Mouse (Mus musculus): Measurements from ENCODE around the gene Tacc2. TPM values are rescaled to one million over a fixed set of nuclear protein-coding genes. Genes with fewer than 3 reads are reported as not detected.

The Tacc2 gene
- polyA plus RNA-seq, 1 experiment from 2014 or later: 40.9 TPM

DNA sequence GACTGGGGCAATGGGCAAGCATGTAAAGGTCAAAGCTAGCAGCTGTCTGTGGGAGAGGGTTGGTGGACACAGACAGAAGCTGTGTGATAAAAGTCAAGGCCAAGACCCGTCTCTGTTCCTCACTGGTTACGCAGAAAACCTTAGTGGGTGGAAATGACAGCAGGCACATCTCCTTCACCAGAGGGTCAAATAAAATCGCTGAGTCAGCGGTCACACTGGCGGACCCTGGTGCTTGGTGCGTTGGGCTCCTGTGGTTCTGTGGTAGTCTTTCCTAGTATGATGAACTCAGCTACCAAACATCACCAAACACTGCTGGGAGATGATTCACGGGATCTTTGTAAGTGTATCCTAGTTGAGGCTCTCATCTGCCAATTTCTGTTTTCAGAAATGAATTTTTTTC is 52.8 kb downstream of the Tacc2 start:
- Histone ChIP-seq H3K9me3 (replicated peaks) (no peaks in the 10 kb centered on the region), H3K27me3 (ENCODE audit: low read depth, poor library complexity, severe bottlenecking) (0 out of 2 replicates have a peak, but pooled peaks cover 8% of the 10 kb centered on the region), H3K27ac (replicated peaks) (no peak overlapping the region), H3K36me3 (no peaks in the 10 kb centered on the region), H3K4me1 (peaks cover 7% of the 10 kb centered on the region; the same call in 1 of the 2 replicates), H3K4me3 (no peak overlapping the region)
- 89% methylated on average over 7 of the region's 7 CpGs for WGBS
- no peak for DNase-seq (ENCODE audit: low spot score)

DNA sequence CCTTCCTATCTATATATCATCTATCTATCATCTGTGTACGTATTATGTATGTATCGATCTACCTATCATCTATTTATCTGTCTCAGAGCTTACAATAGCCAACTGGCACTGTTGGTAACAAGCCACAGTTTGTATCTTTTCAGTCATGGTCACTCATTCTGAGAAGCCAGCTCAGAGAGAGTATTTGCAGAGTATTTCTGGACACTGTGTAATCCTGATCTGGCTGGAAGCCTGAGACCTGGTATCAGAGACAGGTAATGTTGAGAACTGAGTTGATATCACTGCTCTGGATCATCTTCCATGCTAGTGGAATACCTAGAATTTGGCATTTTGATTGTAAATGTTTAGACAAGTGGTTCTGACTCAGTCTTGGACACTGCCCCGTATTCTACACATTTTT is 53.7 kb downstream of the Tacc2 start:
- Histone ChIP-seq H3K27ac (replicated peaks) (no peak overlapping the region), H3K36me3 (no peaks in the 10 kb centered on the region), H3K4me1 (peaks cover 7% of the 10 kb centered on the region; the same call in 1 of the 2 replicates), H3K4me3 (no peak overlapping the region), H3K27me3 (ENCODE audit: low read depth, poor library complexity, severe bottlenecking) (0 out of 2 replicates have a peak, but pooled peaks cover 5% of the 10 kb centered on the region), H3K9me3 (replicated peaks) (no peaks in the 10 kb centered on the region)
- DNase-seq (ENCODE audit: low spot score): no peak
- WGBS: 94% methylated on average over 3 of the region's 3 CpGs

DNA sequence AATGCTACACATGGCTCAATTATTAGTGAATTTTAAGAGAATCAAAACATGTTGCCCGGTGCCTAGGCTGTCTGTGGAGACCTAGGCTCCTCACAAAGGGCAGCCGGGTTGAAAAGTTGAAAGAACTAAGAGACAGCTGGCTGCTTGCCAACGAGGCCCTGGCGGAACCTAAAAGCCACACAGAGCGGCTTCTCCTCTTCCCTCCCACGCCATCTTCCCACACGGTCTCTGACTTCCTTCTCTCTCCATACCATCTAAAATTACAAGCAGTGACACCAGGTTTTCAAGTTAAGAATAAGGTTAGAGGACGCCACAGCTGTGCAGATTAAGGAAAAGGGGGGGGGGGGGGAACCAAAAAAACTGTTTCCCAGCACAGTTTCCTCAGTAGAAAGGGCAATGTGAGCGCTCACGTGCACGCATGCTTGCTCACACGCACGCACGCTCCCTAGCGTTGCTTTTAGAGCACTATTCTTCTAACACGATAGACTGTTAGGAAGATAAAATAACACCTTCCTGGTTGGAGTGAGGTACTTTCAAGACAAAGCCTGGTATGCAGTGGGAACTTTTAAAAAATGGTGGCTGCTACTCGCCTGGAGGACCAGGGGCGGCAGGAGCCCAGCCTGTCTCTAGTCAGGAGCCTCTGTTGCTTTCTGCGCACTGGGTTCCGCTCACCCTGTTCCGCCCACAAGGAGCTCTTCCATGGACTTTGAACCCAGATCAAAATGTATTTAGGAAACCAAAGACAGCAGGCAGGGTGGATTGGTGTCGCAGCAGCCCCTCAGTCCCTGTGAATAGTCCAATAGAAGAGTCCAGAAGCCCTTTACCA is 54.5 kb downstream of the Tacc2 start:
- no peak for DNase-seq (ENCODE audit: low spot score)
- H3K9me3 ChIP-seq (replicated peaks): no peaks in the 10 kb centered on the region
- H3K4me3 ChIP-seq: no peak overlapping the region
- no peaks in the 10 kb centered on the region for H3K36me3 ChIP-seq
- H3K4me1 ChIP-seq: peaks cover 7% of the 10 kb centered on the region; the same call in 1 of the 2 replicates
- 84% methylated on average over 22 of the region's 22 CpGs for WGBS
- no peak overlapping the region for H3K27ac ChIP-seq (replicated peaks)
- no peaks in the 10 kb centered on the region for H3K27me3 ChIP-seq (ENCODE audit: low read depth, poor library complexity, severe bottlenecking)

GRCm38 (mm10) chr7:130632379-130632732 is 55.1 kb downstream of the Tacc2 start:
- WGBS: 94% methylated on average over 5 of the region's 5 CpGs
- no peak for DNase-seq (ENCODE audit: low spot score)
- H3K27me3 ChIP-seq (ENCODE audit: low read depth, poor library complexity, severe bottlenecking): no peaks in the 10 kb centered on the region
- no peaks in the 10 kb centered on the region for H3K36me3 ChIP-seq
- H3K9me3 ChIP-seq (replicated peaks): no peaks in the 10 kb centered on the region
- H3K4me3 ChIP-seq: no peak overlapping the region
- H3K4me1 ChIP-seq: peaks cover 10% of the 10 kb centered on the region; the same call in 1 of the 2 replicates
- H3K27ac ChIP-seq (replicated peaks): no peak overlapping the region

DNA sequence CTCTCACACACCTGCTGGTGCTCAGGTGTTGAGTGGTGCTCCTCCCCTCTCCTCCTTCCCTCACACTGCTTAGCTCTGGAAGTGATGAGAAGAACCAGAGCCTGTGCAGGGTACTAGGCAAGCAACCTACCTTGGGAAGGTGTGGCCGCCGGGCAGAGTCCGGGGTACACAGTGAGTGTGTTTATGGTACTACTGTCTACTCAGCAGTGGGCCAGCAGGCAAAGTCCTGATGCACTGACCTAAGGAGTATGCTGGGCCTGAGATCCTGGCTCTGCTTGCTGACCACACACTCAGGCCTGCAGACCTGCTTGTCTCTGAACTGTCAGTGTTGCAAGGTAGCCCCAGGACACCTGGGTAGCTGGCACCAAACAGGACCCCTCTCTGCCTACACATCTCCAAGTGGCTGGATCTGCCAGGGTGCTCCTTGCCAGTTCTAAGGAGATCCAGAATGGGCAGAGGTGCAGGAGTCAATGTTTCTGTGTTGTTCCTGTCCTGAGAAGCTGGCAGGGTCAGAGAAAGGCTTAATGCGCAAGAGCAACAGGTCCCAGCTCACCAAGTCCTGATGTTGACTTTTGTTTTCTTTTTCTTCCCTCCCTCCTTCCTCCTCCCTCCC is 57.1 kb downstream of the Tacc2 start:
- DNase-seq (ENCODE audit: low spot score): no peak
- WGBS: 85% methylated on average over 4 of the region's 4 CpGs
- Histone ChIP-seq H3K4me1 (peaks cover 16% of the 10 kb centered on the region; the same call in 1 of the 2 replicates), H3K4me3 (no peak overlapping the region), H3K27ac (replicated peaks) (0 out of 2 replicates have a peak overlapping the region, but pooled peaks have one; percentile 30), H3K27me3 (ENCODE audit: low read depth, poor library complexity, severe bottlenecking) (no peaks in the 10 kb centered on the region), H3K9me3 (replicated peaks) (no peaks in the 10 kb centered on the region), H3K36me3 (no peaks in the 10 kb centered on the region)

GRCm38 (mm10) chr7:130635212-130635611 is 58.0 kb downstream of the Tacc2 start:
- 62% methylated on average over 7 of the region's 7 CpGs for WGBS
- Histone ChIP-seq H3K4me1 (peaks cover 16% of the 10 kb centered on the region; the same call in 1 of the 2 replicates), H3K9me3 (replicated peaks) (no peaks in the 10 kb centered on the region), H3K4me3 (no peak overlapping the region), H3K36me3 (no peaks in the 10 kb centered on the region), H3K27me3 (ENCODE audit: low read depth, poor library complexity, severe bottlenecking) (no peaks in the 10 kb centered on the region), H3K27ac (replicated peaks) (no peak overlapping the region)
- DNase-seq (ENCODE audit: low spot score): no peak

DNA sequence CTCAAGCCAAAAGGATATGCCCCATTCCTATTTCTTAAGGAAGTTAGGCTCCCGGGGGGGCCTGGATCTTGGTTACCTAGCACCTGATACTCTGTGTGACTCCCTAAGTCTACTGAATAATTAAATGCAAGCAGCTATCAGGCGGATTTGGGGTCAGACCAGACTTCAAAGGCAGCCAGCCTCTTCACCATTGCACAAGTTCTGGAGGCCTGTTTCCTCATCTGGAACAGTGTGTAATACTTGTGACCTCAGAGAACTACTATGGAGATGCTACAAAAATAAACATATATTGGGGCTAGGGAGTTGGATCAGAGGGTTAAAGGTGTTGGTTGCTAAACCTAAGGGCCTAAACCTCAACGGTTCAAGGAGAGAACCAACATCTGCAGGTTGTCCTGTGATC is 59.0 kb downstream of the Tacc2 start:
- Histone ChIP-seq H3K27ac (replicated peaks) (0 out of 2 replicates have a peak overlapping the region, but pooled peaks have one; percentile 9), H3K36me3 (no peaks in the 10 kb centered on the region), H3K27me3 (ENCODE audit: low read depth, poor library complexity, severe bottlenecking) (no peaks in the 10 kb centered on the region), H3K9me3 (replicated peaks) (no peaks in the 10 kb centered on the region), H3K4me3 (no peak overlapping the region), H3K4me1 (peaks cover 16% of the 10 kb centered on the region; the same call in 1 of the 2 replicates)
- DNase-seq (ENCODE audit: low spot score): no peak
- WGBS: 75% methylated on average over 3 of the region's 3 CpGs

- Histone ChIP-seq H3K4me1 (peaks cover 12% of the 10 kb centered on the region; the same call in 1 of the 2 replicates), H3K4me3 (no peak overlapping the region), H3K27ac (replicated peaks) (no peak overlapping the region), H3K36me3 (no peaks in the 10 kb centered on the region), H3K9me3 (replicated peaks) (no peaks in the 10 kb centered on the region), H3K27me3 (ENCODE audit: low read depth, poor library complexity, severe bottlenecking) (no peaks in the 10 kb centered on the region)
- no peak for DNase-seq (ENCODE audit: low spot score)
- 86% methylated on average over 4 of the region's 4 CpGs for WGBS
Observed at GRCm38 (mm10) chr7:130636902-130637301, 59.7 kb downstream of the Tacc2 start.

- 47% methylated on average over 6 of the region's 6 CpGs for WGBS
- DNase-seq (ENCODE audit: low spot score): no peak
- H3K27me3 ChIP-seq (ENCODE audit: low read depth, poor library complexity, severe bottlenecking): no peaks in the 10 kb centered on the region; the same call in 1 of the 2 replicates
Observed at GRCm38 (mm10) chr7:130637811-130638210, 60.6 kb downstream of the Tacc2 start.

DNA sequence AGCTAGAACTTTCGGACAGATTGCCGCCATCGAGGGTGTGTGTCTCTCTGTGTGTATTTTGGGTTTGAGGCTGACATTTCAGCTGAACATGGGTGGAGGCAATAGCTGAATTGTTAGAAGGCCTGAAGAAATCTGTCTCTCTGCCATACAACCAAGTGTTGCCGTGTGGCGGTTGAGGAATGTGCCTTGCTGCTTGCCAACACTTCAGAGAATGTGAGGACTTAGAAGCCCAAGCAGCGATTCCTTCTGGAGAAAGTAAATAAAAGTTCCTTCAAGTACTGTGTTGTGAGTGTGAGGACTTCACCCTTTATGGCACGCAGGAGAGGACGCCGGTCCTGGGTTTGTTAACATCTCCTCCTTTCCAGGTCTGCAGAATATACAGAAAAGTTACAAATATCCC is 63.4 kb downstream of the Tacc2 start:
- Histone ChIP-seq H3K4me3 (no peak overlapping the region), H3K27me3 (ENCODE audit: low read depth, poor library complexity, severe bottlenecking) (peaks cover 10% of the 10 kb centered on the region), H3K4me1 (peaks cover 30% of the 10 kb centered on the region), H3K36me3 (no peaks in the 10 kb centered on the region), H3K27ac (replicated peaks) (no peak overlapping the region), H3K9me3 (replicated peaks) (no peaks in the 10 kb centered on the region)
- WGBS: 92% methylated on average over 9 of the region's 9 CpGs
- no peak for DNase-seq (ENCODE audit: low spot score)

More at GRCm38 (mm10) chr7:130637811-130638210, 60.6 kb downstream of the Tacc2 start:
- Histone ChIP-seq H3K9me3 (replicated peaks) (no peaks in the 10 kb centered on the region), H3K36me3 (no peaks in the 10 kb centered on the region), H3K4me1 (peaks cover 13% of the 10 kb centered on the region), H3K4me3 (no peak overlapping the region), H3K27ac (replicated peaks) (no peak overlapping the region)

- DNase-seq (ENCODE audit: low spot score): no peak
- WGBS: 14% methylated on average over 15 of the region's 15 CpGs
Observed at GRCm38 (mm10) chr7:130645332-130645993, 68.2 kb downstream of the Tacc2 start.

GRCm38 (mm10) chr7:130645994-130646761 is 68.9 kb downstream of the Tacc2 start:
- Histone ChIP-seq H3K27me3 (ENCODE audit: low read depth, poor library complexity, severe bottlenecking) (peaks cover 10% of the 10 kb centered on the region), H3K4me3 (peak overlapping the region; percentile 79), H3K36me3 (no peaks in the 10 kb centered on the region), H3K4me1 (peaks cover 63% of the 10 kb centered on the region), H3K9me3 (replicated peaks) (no peaks in the 10 kb centered on the region), H3K27ac (replicated peaks) (peak overlapping the region; percentile 99)
- DNase-seq (ENCODE audit: low spot score): peak; percentile 85
- under 1% methylated on average over 55 of the region's 55 CpGs for WGBS

More at GRCm38 (mm10) chr7:130645332-130645993, 68.2 kb downstream of the Tacc2 start:
- Histone ChIP-seq H3K36me3 (no peaks in the 10 kb centered on the region), H3K9me3 (replicated peaks) (no peaks in the 10 kb centered on the region), H3K4me3 (peak overlapping the region; percentile 79), H3K27me3 (ENCODE audit: low read depth, poor library complexity, severe bottlenecking) (peaks cover 10% of the 10 kb centered on the region), H3K27ac (replicated peaks) (peak overlapping the region; percentile 99), H3K4me1 (peaks cover 63% of the 10 kb centered on the region)
